Mouse (Mus musculus) spleen, adult 2 months (tissue): ENCODE measurements at regions not wholly inside any gene's neighbourhood (a gene's known extent, or its start where the extent isn't known, plus 50 kb on each side); places are given as distances from the start of the nearest gene placed in this dataset.

Experiments used
- DNase-seq, 2 experiments: peaks; one replicate each; pipeline versions ENCODE4 v3.0.0 to v3.0.0-alpha.2; 2012 to 2021; ENCODE audit warnings: low spot score in 2 of 2, low read depth in 1 of 2
- H3K27ac ChIP-seq: fragments of 200-500 bp; 2 replicates; pipeline ENCODE4 v1.5.1; 2012; ENCODE audit warnings: low read length, inconsistent platforms; ENCODE audit not compliant: insufficient read depth
- H3K27me3 ChIP-seq: fragments of 200-500 bp; 2 replicates; pipeline ENCODE4 v1.6.1; 2012; ENCODE audit warnings: mild to moderate bottlenecking, moderate library complexity, low read length, inconsistent platforms; ENCODE audit not compliant: control insufficient read depth, insufficient read depth
- H3K36me3 ChIP-seq: fragments of 200-500 bp; 2 replicates; pipeline ENCODE4 v1.6.1; 2012; ENCODE audit warnings: mild to moderate bottlenecking, low read length, inconsistent platforms; ENCODE audit not compliant: control insufficient read depth, insufficient read depth
- H3K4me1 ChIP-seq: fragments of 200-500 bp; 2 replicates; pipeline ENCODE4 v1.6.1; 2011; ENCODE audit warnings: inconsistent platforms; ENCODE audit not compliant: control insufficient read depth, insufficient read depth, insufficient read length
- H3K4me3 ChIP-seq: fragments of 200-500 bp; 2 replicates; pipeline ENCODE4 v1.5.1; 2011; ENCODE audit warnings: mild to moderate bottlenecking, inconsistent platforms; ENCODE audit not compliant: insufficient read depth, insufficient read length; ENCODE audit errors: extremely low read depth
- CTCF ChIP-seq: fragments of 200-500 bp; IDR thresholded peaks from 2 replicates; pipeline ENCODE4 v1.5.1; 2011; ENCODE audit warnings: mild to moderate bottlenecking, inconsistent platforms; ENCODE audit not compliant: insufficient read depth, insufficient read length, insufficient replicate concordance; ENCODE audit errors: extremely low read depth
- POLR2A ChIP-seq: fragments of 200-500 bp; IDR thresholded peaks from 2 replicates; pipeline ENCODE4 v1.6.1; 2011; ENCODE audit warnings: low read depth, low read length, inconsistent platforms
- WGBS: fragments of 180-500 bp; shearing (Covaris S2); methylation state at CpG from one replicate; pipeline ENCODE4 v1.1.7; 2018; 5-methylcytosine and 5-hydroxymethylcytosine counted together

DNA sequence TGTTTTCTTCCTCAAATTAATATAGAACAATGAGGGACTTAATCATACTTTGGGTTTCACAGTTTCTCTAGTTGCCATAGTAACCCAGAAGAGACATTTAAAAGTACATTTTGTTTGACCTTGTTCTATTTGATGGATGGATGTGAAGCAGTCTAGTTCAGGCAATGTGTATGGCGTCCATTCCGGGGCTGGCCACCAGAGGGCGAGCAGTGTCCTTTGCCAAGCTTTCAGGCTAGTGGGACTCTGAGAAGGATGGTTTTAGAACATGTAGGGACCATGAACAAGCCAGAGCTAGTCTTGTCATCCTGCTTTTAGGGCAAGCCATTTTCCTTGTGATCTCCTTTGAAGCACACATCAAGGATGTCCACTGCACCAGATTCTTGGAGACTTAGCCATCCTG, 74.8 kb upstream of the Mki67 start:
- Histone ChIP-seq H3K27me3 (no peaks in the 10 kb centered on the region), H3K36me3 (no peaks in the 10 kb centered on the region), H3K27ac (no peak overlapping the region), H3K4me3 (no peak overlapping the region), H3K4me1 (no peaks in the 10 kb centered on the region)
- TF ChIP-seq CTCF: peak; percentile 85
- no peak for TF ChIP-seq POLR2A
- under 1% methylated on average over 3 of the region's 3 CpGs for WGBS
- DNase-seq: peak in 1 of 2 experiments; percentile 33

GRCm38 (mm10) chr7:135791953-135792690, 76.0 kb upstream of the Mki67 start:
- TF ChIP-seq POLR2A (no peak), CTCF (no peak)
- Histone ChIP-seq H3K4me3 (no peak overlapping the region), H3K36me3 (no peaks in the 10 kb centered on the region), H3K27me3 (no peaks in the 10 kb centered on the region), H3K27ac (no peak overlapping the region), H3K4me1 (no peaks in the 10 kb centered on the region)
- no peak for DNase-seq
- WGBS: 79% methylated on average over 6 of the region's 6 CpGs

DNA sequence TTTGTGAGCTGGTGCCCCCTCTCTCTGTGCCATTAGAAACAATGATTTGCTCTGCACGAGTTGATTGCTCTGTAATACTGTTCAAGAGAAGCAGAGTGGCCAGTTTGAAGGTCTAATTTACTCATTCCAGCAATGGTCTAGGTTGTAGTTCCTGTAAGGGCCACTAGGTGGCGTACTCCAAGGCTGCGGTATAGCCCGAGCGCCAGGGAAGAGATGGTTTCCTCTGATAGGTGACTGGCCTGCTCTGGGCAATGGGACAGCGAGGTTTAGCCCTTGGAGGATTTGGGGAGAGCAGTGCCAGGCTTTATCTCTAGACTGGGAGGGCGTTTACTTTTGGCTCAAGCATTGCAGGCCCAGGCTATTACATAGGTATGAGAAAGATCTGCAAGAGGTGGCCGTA, 76.8 kb upstream of the Mki67 start:
- no peak overlapping the region for H3K4me3 ChIP-seq
- H3K27ac ChIP-seq: no peak overlapping the region
- no peaks in the 10 kb centered on the region for H3K4me1 ChIP-seq
- no peaks in the 10 kb centered on the region for H3K27me3 ChIP-seq
- H3K36me3 ChIP-seq: no peaks in the 10 kb centered on the region
- DNase-seq: peak in 1 of 2 experiments; percentile 17
- TF ChIP-seq CTCF (peak; percentile 67; the same call in 1 of the 2 replicates), POLR2A (no peak)
- 27% methylated on average over 8 of the region's 8 CpGs for WGBS

GRCm38 (mm10) chr7:135794238-135794637, 78.1 kb upstream of the Mki67 start:
- no peak for DNase-seq
- Histone ChIP-seq H3K4me1 (no peaks in the 10 kb centered on the region), H3K27me3 (no peaks in the 10 kb centered on the region), H3K27ac (no peak overlapping the region), H3K4me3 (no peak overlapping the region), H3K36me3 (no peaks in the 10 kb centered on the region)
- TF ChIP-seq POLR2A (no peak), CTCF (no peak)
- 45% methylated on average over 7 of the region's 7 CpGs for WGBS

- Histone ChIP-seq H3K27me3 (no peaks in the 10 kb centered on the region), H3K4me3 (no peak overlapping the region), H3K36me3 (no peaks in the 10 kb centered on the region), H3K4me1 (no peaks in the 10 kb centered on the region), H3K27ac (no peak overlapping the region)
- TF ChIP-seq POLR2A (no peak), CTCF (no peak)
- 78% methylated on average over 2 of the region's 2 CpGs for WGBS
- DNase-seq: no peak
Measured at GRCm38 (mm10) chr7:135794679-135795078, 78.5 kb upstream of the Mki67 start.

DNA sequence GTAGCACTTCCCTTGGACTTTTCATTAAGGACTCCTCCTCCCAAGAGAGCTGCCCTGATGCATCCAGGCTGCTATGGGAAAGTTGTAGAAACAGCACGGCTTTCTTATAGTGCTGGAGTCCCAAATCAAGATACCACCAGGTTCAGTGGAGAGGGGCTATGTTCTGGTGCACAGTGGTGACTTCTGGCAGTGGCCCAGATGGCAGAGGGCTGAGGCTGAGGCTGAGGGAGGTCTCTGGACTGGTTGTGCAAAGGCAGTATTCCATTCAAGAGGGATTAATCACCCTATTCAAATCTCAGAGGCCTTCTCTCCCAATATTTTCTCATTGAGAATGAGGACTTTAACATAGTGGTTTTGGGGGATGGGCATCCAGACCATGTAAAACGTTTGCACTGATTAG, 82.3 kb upstream of the Mki67 start:
- Histone ChIP-seq H3K4me1 (no peaks in the 10 kb centered on the region), H3K4me3 (no peak overlapping the region), H3K36me3 (no peaks in the 10 kb centered on the region), H3K27me3 (no peaks in the 10 kb centered on the region), H3K27ac (no peak overlapping the region)
- DNase-seq: no peak
- WGBS: 68% methylated on average over 2 of the region's 2 CpGs
- TF ChIP-seq CTCF (no peak), POLR2A (no peak)

- 93% methylated on average over 15 of the region's 15 CpGs for WGBS
- TF ChIP-seq CTCF (no peak), POLR2A (no peak)
- no peaks in the 10 kb centered on the region for H3K36me3 ChIP-seq
Measured at GRCm38 (mm10) chr7:135802598-135803121, 86.5 kb upstream of the Mki67 start.

More at GRCm38 (mm10) chr7:135802598-135803121, 86.5 kb upstream of the Mki67 start:
- Histone ChIP-seq H3K4me3 (no peak overlapping the region), H3K27me3 (no peaks in the 10 kb centered on the region), H3K4me1 (no peaks in the 10 kb centered on the region), H3K27ac (no peak overlapping the region)
- DNase-seq: no peak
